Mouse (Mus musculus) c-Kit-positive CD71-positive TER-119-positive erythroid progenitor cells, embryonic 14.5 days (primary cell): ENCODE measurements at regions not wholly inside any gene's neighbourhood (a gene's known extent, or its start where the extent isn't known, plus 50 kb on each side); places are given as distances from the start of the nearest gene placed in this dataset.

Experiments
- DNase-seq: peaks from one replicate; pipeline ENCODE4 v3.0.0-alpha.2; 2013; ENCODE audit warnings: low spot score

- DNase-seq = no peak
These were observed 74.3 kb upstream of the Pbx1 start for GRCm38 (mm10) chr1:168506326-168506725.

GRCm38 (mm10) chr1:168504773-168505172, 72.7 kb upstream of the Pbx1 start:
- no peak for DNase-seq

GRCm38 (mm10) chr1:168502266-168502665, 70.2 kb upstream of the Pbx1 start:
- DNase-seq = no peak

- no peak for DNase-seq
These were observed 69.5 kb upstream of the Pbx1 start for GRCm38 (mm10) chr1:168501375-168502169.

GRCm38 (mm10) chr1:168497801-168498200, 65.7 kb upstream of the Pbx1 start:
- DNase-seq = no peak

- DNase-seq = no peak
These were observed 63.8 kb upstream of the Pbx1 start for GRCm38 (mm10) chr1:168495687-168496527.

GRCm38 (mm10) chr1:168487492-168487891, 55.4 kb upstream of the Pbx1 start:
- DNase-seq = no peak

GRCm38 (mm10) chr1:168483651-168484050, 51.6 kb upstream of the Pbx1 start:
- DNase-seq = no peak
